Mouse (Mus musculus): Measurements from ENCODE around the gene Krtap5-3. TPM values are rescaled to one million over a fixed set of nuclear protein-coding genes. Genes with fewer than 3 reads are reported as not detected.

Krtap5-3 gene
- total RNA-seq, 1 experiment from 2014 or later: not detected

Other genes starting within 250 kb of the Krtap5-3 start
- gene Mob2, start 140.3 kb upstream of the Krtap5-3 start, total RNA-seq (2021): 47.4 and 48.6 TPM in 2 replicates
- gene Dusp8, start 105.5 kb upstream of the Krtap5-3 start, total RNA-seq (2021): 7.3 and 8.4 TPM in 2 replicates
- gene Gm45618, start 80.6 kb upstream of the Krtap5-3 start, total RNA-seq (2021): not detected in 2 replicates
- gene Gm39115, start 65.3 kb upstream of the Krtap5-3 start, total RNA-seq (2021): not detected in 2 replicates
- gene Gm45337, start 56.8 kb upstream of the Krtap5-3 start, total RNA-seq (2021): not detected in 2 replicates
- gene Gm29735, start 44.3 kb upstream of the Krtap5-3 start, total RNA-seq (2021): not detected in 2 replicates
- not detected in 2 replicates for gene Gm4553, start 35.6 kb upstream of the Krtap5-3 start, total RNA-seq (2021)
- gene Krtap5-2, start 25.4 kb upstream of the Krtap5-3 start, total RNA-seq (2021): not detected in 2 replicates
- gene Gm10153, start 11.0 kb upstream of the Krtap5-3 start, total RNA-seq (2021): not detected in 2 replicates
- gene Gm7579, start 10.5 kb downstream of the Krtap5-3 start, total RNA-seq (2021): not detected in 2 replicates
- gene Krtap5-5, start 28.6 kb downstream of the Krtap5-3 start, total RNA-seq (2021): not detected in 2 replicates
- gene Gm40460, start 39.7 kb downstream of the Krtap5-3 start, total RNA-seq (2021): not detected in 2 replicates
- not detected in 2 replicates for gene Gm2431, start 57.0 kb downstream of the Krtap5-3 start, total RNA-seq (2021)
- not detected in 2 replicates for gene Gm4559, start 73.0 kb downstream of the Krtap5-3 start, total RNA-seq (2021)
- not detected in 2 replicates for gene Krtap5-1, start 95.8 kb downstream of the Krtap5-3 start, total RNA-seq (2021)
- gene Krtap5-4, start 102.2 kb downstream of the Krtap5-3 start, total RNA-seq (2021): not detected in 2 replicates
- 3.8 and 5.1 TPM in 2 replicates for gene Ifitm10, start 172.4 kb downstream of the Krtap5-3 start, total RNA-seq (2021)
- 1.4 TPM in 1 of 2 replicates, not detected in the other for gene Gm49369, start 181.3 kb downstream of the Krtap5-3 start, total RNA-seq (2021)
- gene Ctsd, start 186.7 kb downstream of the Krtap5-3 start, total RNA-seq (2021): 678 and 680 TPM in 2 replicates
- gene Syt8, start 233.5 kb downstream of the Krtap5-3 start, total RNA-seq (2021): not detected in 2 replicates
- gene Tnni2, start 240.4 kb downstream of the Krtap5-3 start, total RNA-seq (2021): 0.56 and 0.67 TPM in 2 replicates

All from adrenal gland, postnatal 14 days (tissue).